Mouse (Mus musculus): ENCODE data around the gene 4931429L15Rik. TPM values are rescaled to one million over a fixed set of nuclear protein-coding genes. Genes with fewer than 3 reads are reported as not detected.

4931429L15Rik gene
- total and polyA plus RNA-seq, 2 experiments from 2014 or later: not detected

GRCm38 (mm10) chr9:46315807-46316365, 3.9 kb downstream of the 4931429L15Rik start:
- peaks cover 19% of the 10 kb centered on the region for H3K4me1 ChIP-seq (ENCODE audit: insufficient read depth)
- ATAC-seq: peak; percentile 86
- no peaks in the 10 kb centered on the region for H3K36me3 ChIP-seq (ENCODE audit: insufficient read depth)
- H3K27me3 ChIP-seq (ENCODE audit: insufficient read depth, low read length): no peaks in the 10 kb centered on the region
- DNase-seq: peak; percentile 72
- 13% methylated on average over 11 of the region's 11 CpGs for WGBS
- H3K9me3 ChIP-seq (ENCODE audit: low read length): no peaks in the 10 kb centered on the region
- no peak overlapping the region for H3K4me2 ChIP-seq (ENCODE audit: low read depth)
- no peak overlapping the region for H3K4me3 ChIP-seq (ENCODE audit: low read depth, low read length)
- TF ChIP-seq CTCF (IDR thresholded peaks at IDR 0.05; ENCODE audit: low read depth): no peak
- no peak overlapping the region for H3K9ac ChIP-seq
- H3K27ac ChIP-seq (ENCODE audit: low read depth, low read length): peak overlapping the region; percentile 47

- no peak overlapping the region for H3K27ac ChIP-seq (ENCODE audit: low read depth, low read length)
- 48% methylated on average over 2 of the region's 2 CpGs for WGBS
- H3K4me3 ChIP-seq (ENCODE audit: low read depth, low read length): no peak overlapping the region
- no peaks in the 10 kb centered on the region for H3K27me3 ChIP-seq (ENCODE audit: insufficient read depth, low read length)
- H3K9me3 ChIP-seq (ENCODE audit: low read length): no peaks in the 10 kb centered on the region
- DNase-seq (peak; percentile 27), ATAC-seq (no peak)
- H3K36me3 ChIP-seq (ENCODE audit: insufficient read depth): no peaks in the 10 kb centered on the region
- peaks cover 19% of the 10 kb centered on the region for H3K4me1 ChIP-seq (ENCODE audit: insufficient read depth)
- H3K4me2 ChIP-seq (ENCODE audit: low read depth): no peak overlapping the region
- TF ChIP-seq CTCF (IDR thresholded peaks at IDR 0.05; ENCODE audit: low read depth): no peak; the same call in 1 of the 2 replicates
- no peak overlapping the region for H3K9ac ChIP-seq
These were observed 4.9 kb downstream of the 4931429L15Rik start for GRCm38 (mm10) chr9:46314921-46315320.

GRCm38 (mm10) chr9:46314507-46314906, 5.3 kb downstream of the 4931429L15Rik start:
- H3K27me3 ChIP-seq (ENCODE audit: insufficient read depth, low read length): no peaks in the 10 kb centered on the region
- H3K9me3 ChIP-seq (ENCODE audit: low read length): no peaks in the 10 kb centered on the region
- DNase-seq (peak; percentile 79), ATAC-seq (peak; percentile 39)
- H3K36me3 ChIP-seq (ENCODE audit: insufficient read depth): no peaks in the 10 kb centered on the region
- no peak overlapping the region for H3K27ac ChIP-seq (ENCODE audit: low read depth, low read length)
- H3K4me1 ChIP-seq (ENCODE audit: insufficient read depth): peaks cover 19% of the 10 kb centered on the region
- peak; percentile 95 for TF ChIP-seq CTCF (IDR thresholded peaks at IDR 0.05; ENCODE audit: low read depth)
- no peak overlapping the region for H3K4me3 ChIP-seq (ENCODE audit: low read depth, low read length)
- no peak overlapping the region for H3K4me2 ChIP-seq (ENCODE audit: low read depth)
- no peak overlapping the region for H3K9ac ChIP-seq
- 5% methylated on average over 4 of the region's 4 CpGs for WGBS

GRCm38 (mm10) chr9:46309121-46309520, 10.7 kb downstream of the 4931429L15Rik start:
- Histone ChIP-seq H3K9ac (no peak overlapping the region), H3K4me1 (ENCODE audit: insufficient read depth) (no peaks in the 10 kb centered on the region), H3K9me3 (ENCODE audit: low read length) (no peaks in the 10 kb centered on the region), H3K36me3 (ENCODE audit: insufficient read depth) (no peaks in the 10 kb centered on the region), H3K27me3 (ENCODE audit: insufficient read depth, low read length) (no peaks in the 10 kb centered on the region; the same call in 1 of the 2 replicates), H3K27ac (ENCODE audit: low read depth, low read length) (no peak overlapping the region), H3K4me2 (ENCODE audit: low read depth) (no peak overlapping the region), H3K4me3 (ENCODE audit: low read depth, low read length) (no peak overlapping the region)
- TF ChIP-seq CTCF (IDR thresholded peaks at IDR 0.05; ENCODE audit: low read depth): peak; percentile 45
- no peak for DNase-seq
- no peak for ATAC-seq
- 15% methylated on average over 7 of the region's 7 CpGs for WGBS

GRCm38 (mm10) chr9:46302142-46302541, 17.6 kb downstream of the 4931429L15Rik start:
- no peaks in the 10 kb centered on the region for H3K4me1 ChIP-seq (ENCODE audit: insufficient read depth)
- H3K9ac ChIP-seq: no peak overlapping the region
- no peak overlapping the region for H3K4me3 ChIP-seq (ENCODE audit: low read depth, low read length)
- 15% methylated on average over 2 of the region's 2 CpGs for WGBS
- no peaks in the 10 kb centered on the region for H3K27me3 ChIP-seq (ENCODE audit: insufficient read depth, low read length)
- ATAC-seq: peak; percentile 64; the same call in 1 of the 2 replicates
- H3K9me3 ChIP-seq (ENCODE audit: low read length): no peaks in the 10 kb centered on the region
- DNase-seq: peak; percentile 85
- H3K36me3 ChIP-seq (ENCODE audit: insufficient read depth): peaks cover 22% of the 10 kb centered on the region
- TF ChIP-seq CTCF (IDR thresholded peaks at IDR 0.05; ENCODE audit: low read depth): peak; percentile 98
- H3K27ac ChIP-seq (ENCODE audit: low read depth, low read length): no peak overlapping the region
- H3K4me2 ChIP-seq (ENCODE audit: low read depth): no peak overlapping the region

- H3K4me3 ChIP-seq (ENCODE audit: low read depth, low read length): no peak overlapping the region
- H3K9me3 ChIP-seq (ENCODE audit: low read length): no peaks in the 10 kb centered on the region
- no peak overlapping the region for H3K27ac ChIP-seq (ENCODE audit: low read depth, low read length)
- 92% methylated on average over 4 of the region's 4 CpGs for WGBS
- DNase-seq (no peak), ATAC-seq (no peak)
- H3K4me2 ChIP-seq (ENCODE audit: low read depth): no peak overlapping the region
- no peaks in the 10 kb centered on the region for H3K27me3 ChIP-seq (ENCODE audit: insufficient read depth, low read length)
- no peak overlapping the region for H3K9ac ChIP-seq
- no peaks in the 10 kb centered on the region for H3K4me1 ChIP-seq (ENCODE audit: insufficient read depth)
- peaks cover 43% of the 10 kb centered on the region for H3K36me3 ChIP-seq (ENCODE audit: insufficient read depth)
- no peak for TF ChIP-seq CTCF (IDR thresholded peaks at IDR 0.05; ENCODE audit: low read depth)
These were observed 21.4 kb downstream of the 4931429L15Rik start for GRCm38 (mm10) chr9:46298381-46298780.

GRCm38 (mm10) chr9:46282631-46283436, 37.0 kb downstream of the 4931429L15Rik start, which contains the start of gene Bud13:
Gene Bud13, plus strand, starts transcription at chr9:46283008.
- peak within 1 kb of the TSS; percentile 73 for H3K4me3 ChIP-seq (ENCODE audit: low read depth, low read length)
- peaks cover 6% of the 10 kb centered on the region for H3K4me1 ChIP-seq (ENCODE audit: insufficient read depth)
- peaks cover 45% of the 10 kb centered on the region for H3K36me3 ChIP-seq (ENCODE audit: insufficient read depth)
- peak within 1 kb of the TSS; percentile 81 for H3K9ac ChIP-seq
- H3K27me3 ChIP-seq (ENCODE audit: insufficient read depth, low read length): no peaks in the 10 kb centered on the region
- H3K4me2 ChIP-seq (ENCODE audit: low read depth): peak within 1 kb of the TSS; percentile 58
- no peaks in the 10 kb centered on the region for H3K9me3 ChIP-seq (ENCODE audit: low read length)
- peak; percentile 81 for TF ChIP-seq CTCF (IDR thresholded peaks at IDR 0.05; ENCODE audit: low read depth)
- ATAC-seq: peak; percentile 95
- under 1% methylated on average over 55 of the region's 55 CpGs for WGBS
- peak within 1 kb of the TSS; percentile 70 for H3K27ac ChIP-seq (ENCODE audit: low read depth, low read length)
- peak; percentile 94 for DNase-seq

Measured in forebrain, postnatal 0 days (tissue).